Mouse (Mus musculus): ENCODE measurements around the gene Fam184a. TPM values are rescaled to one million over a fixed set of nuclear protein-coding genes. Genes with fewer than 3 reads are reported as not detected.
"Not testable (repeated sequence)": the region's sequence is repeated elsewhere in the genome, so short reads cannot be mapped to it uniquely, and the experiment has no call there.

Gene Fam184a
- total and polyA plus RNA-seq, 2 experiments from 2014 or later, result 3.2 to 3.4 TPM

DNA sequence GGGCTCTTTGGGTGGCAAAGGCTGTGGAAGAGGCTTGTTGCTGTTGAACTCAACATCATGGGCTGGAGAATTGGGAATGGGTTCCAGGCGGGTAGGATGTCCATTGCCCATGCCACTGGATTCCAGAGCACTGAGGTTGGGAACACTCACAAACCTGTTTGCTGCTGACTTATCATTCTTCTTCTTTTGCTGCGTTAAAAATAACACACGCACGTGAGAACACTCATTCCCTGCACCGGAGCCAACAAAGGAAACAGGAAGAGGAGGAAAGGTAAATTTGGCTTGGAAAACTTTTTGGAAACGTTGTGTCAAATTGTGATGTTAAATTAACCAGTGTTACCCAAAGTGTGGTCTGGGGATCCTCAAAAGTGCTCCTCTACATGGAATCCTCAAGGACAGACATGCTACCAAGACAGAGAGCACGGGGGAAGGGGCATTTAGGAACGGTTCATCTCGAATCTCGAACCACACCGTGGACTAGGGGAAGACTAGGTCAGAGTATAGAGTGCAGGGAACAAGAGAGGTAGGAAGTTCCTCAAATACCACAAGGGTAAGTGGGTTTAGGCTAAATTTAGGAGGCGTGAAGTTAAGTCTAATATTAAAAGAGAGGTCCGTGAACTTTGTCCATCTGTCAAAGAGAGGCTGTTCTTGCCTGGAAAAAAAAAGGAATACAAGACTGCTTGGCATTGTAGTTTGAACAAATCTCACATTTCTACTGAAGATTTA, 115.5 kb downstream of the Fam184a start:
- H3K27ac ChIP-seq (ENCODE audit: low read depth), result peak overlapping the region; percentile 88
- H3K4me1 ChIP-seq (ENCODE audit: control insufficient read depth, insufficient read depth), result peaks cover 8% of the 10 kb centered on the region
- WGBS, result 20% methylated on average over 13 of the region's 13 CpGs
- ATAC-seq (ENCODE audit: insufficient read depth, low read depth) (peak; percentile 70), DNase-seq (ENCODE audit: low spot score) (peak; percentile 62)
- no peaks in the 10 kb centered on the region for H3K36me3 ChIP-seq (replicated peaks; ENCODE audit: control insufficient read depth, insufficient read depth, low read length)
- H3K4me3 ChIP-seq (ENCODE audit: low read depth, low read length), result peak overlapping the region; percentile 32
- peak overlapping the region; percentile 55 for H3K4me2 ChIP-seq (ENCODE audit: low read depth, low read length)
- peak; percentile 65 for TF ChIP-seq EP300 (IDR thresholded peaks at IDR 0.05; ENCODE audit: low read depth)
- no peak for TF ChIP-seq CTCF (IDR thresholded peaks at IDR 0.05; ENCODE audit: low read depth)
- 0 out of 2 replicates have a peak overlapping the region, but pooled peaks have one; percentile 28 for H3K9ac ChIP-seq (replicated peaks; ENCODE audit: low read depth, low read length)
- H3K27me3 ChIP-seq (ENCODE audit: control insufficient read depth, insufficient read depth, low read length), result no peaks in the 10 kb centered on the region
- no peaks in the 10 kb centered on the region for H3K9me3 ChIP-seq (replicated peaks; ENCODE audit: control insufficient read depth, low read length)

GRCm38 (mm10) chr10:53634160-53634559, 116.8 kb downstream of the Fam184a start:
- no peak for ATAC-seq (ENCODE audit: insufficient read depth, low read depth)
- Histone ChIP-seq H3K4me3 (ENCODE audit: low read depth, low read length) (no peak overlapping the region), H3K27me3 (ENCODE audit: control insufficient read depth, insufficient read depth, low read length) (no peaks in the 10 kb centered on the region), H3K4me2 (ENCODE audit: low read depth, low read length) (no peak overlapping the region), H3K4me1 (ENCODE audit: control insufficient read depth, insufficient read depth) (peaks cover 8% of the 10 kb centered on the region), H3K27ac (ENCODE audit: low read depth) (no peak overlapping the region; the same call in 1 of the 2 replicates), H3K9me3 (replicated peaks; ENCODE audit: control insufficient read depth, low read length) (no peaks in the 10 kb centered on the region), H3K36me3 (replicated peaks; ENCODE audit: control insufficient read depth, insufficient read depth, low read length) (no peaks in the 10 kb centered on the region), H3K9ac (replicated peaks; ENCODE audit: low read depth, low read length) (no peak overlapping the region)
- DNase-seq (ENCODE audit: low spot score), result no peak
- no peak for TF ChIP-seq EP300 (IDR thresholded peaks at IDR 0.05; ENCODE audit: low read depth)
- no peak for TF ChIP-seq CTCF (IDR thresholded peaks at IDR 0.05; ENCODE audit: low read depth)
- WGBS, result 83% methylated on average over 10 of the region's 10 CpGs

DNA sequence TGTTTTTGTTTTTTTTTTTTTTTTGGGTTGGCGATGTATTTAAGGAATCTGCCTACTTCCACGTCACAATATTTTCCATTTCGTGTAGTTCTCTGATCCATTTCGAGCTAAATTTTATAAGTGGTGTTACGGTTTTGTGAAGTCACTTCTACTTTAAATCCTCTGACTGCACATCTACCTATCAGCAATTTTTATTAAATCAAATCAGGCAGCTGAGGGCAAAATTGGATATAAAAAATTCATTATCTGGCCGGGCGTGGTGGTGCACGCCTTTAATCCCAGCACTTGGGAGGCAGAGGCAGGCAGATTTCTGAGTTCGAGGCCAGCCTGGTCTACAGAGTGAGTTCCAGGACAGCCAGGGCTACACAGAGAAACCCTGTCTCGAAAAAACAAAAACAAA, 120.6 kb downstream of the Fam184a start, which contains the start of gene Mcm9:
Mcm9 (minus strand) TSS at position 101 of the 400 bp plus-strand sequence.
- peak within 1 kb of the TSS; percentile 63 for H3K4me2 ChIP-seq (ENCODE audit: low read depth, low read length)
- H3K9me3 ChIP-seq (replicated peaks; ENCODE audit: control insufficient read depth, low read length); H3K4me1 ChIP-seq (ENCODE audit: control insufficient read depth, insufficient read depth); DNase-seq (ENCODE audit: low spot score); H3K36me3 ChIP-seq (replicated peaks; ENCODE audit: control insufficient read depth, insufficient read depth, low read length); ATAC-seq (ENCODE audit: insufficient read depth, low read depth); H3K27me3 ChIP-seq (ENCODE audit: control insufficient read depth, insufficient read depth, low read length): not testable (repeated sequence)
- peak within 1 kb of the TSS; percentile 93 for H3K4me3 ChIP-seq (ENCODE audit: low read depth, low read length)
- 52% methylated on average over 10 of the region's 10 CpGs for WGBS
- peak within 1 kb of the TSS; percentile 84 for H3K9ac ChIP-seq (replicated peaks; ENCODE audit: low read depth, low read length)
- H3K27ac ChIP-seq (ENCODE audit: low read depth), result peak within 1 kb of the TSS; percentile 96

GRCm38 (mm10) chr10:53629918-53630250, 121.0 kb downstream of the Fam184a start:
- Histone ChIP-seq H3K9me3 (replicated peaks; ENCODE audit: control insufficient read depth, low read length) (no peaks in the 10 kb centered on the region), H3K4me2 (ENCODE audit: low read depth, low read length) (peak overlapping the region; percentile 63), H3K27ac (ENCODE audit: low read depth) (peak overlapping the region; percentile 96), H3K36me3 (replicated peaks; ENCODE audit: control insufficient read depth, insufficient read depth, low read length) (peaks cover 9% of the 10 kb centered on the region; the same call in 1 of the 2 replicates), H3K9ac (replicated peaks; ENCODE audit: low read depth, low read length) (peak overlapping the region; percentile 84), H3K4me1 (ENCODE audit: control insufficient read depth, insufficient read depth) (no peaks in the 10 kb centered on the region; the same call in 1 of the 2 replicates), H3K4me3 (ENCODE audit: low read depth, low read length) (peak overlapping the region; percentile 93), H3K27me3 (ENCODE audit: control insufficient read depth, insufficient read depth, low read length) (no peaks in the 10 kb centered on the region)
- DNase-seq (ENCODE audit: low spot score) (peak; percentile 99), ATAC-seq (ENCODE audit: insufficient read depth, low read depth) (peak; percentile 97)
- TF ChIP-seq EP300 (IDR thresholded peaks at IDR 0.05; ENCODE audit: low read depth) (no peak), CTCF (IDR thresholded peaks at IDR 0.05; ENCODE audit: low read depth) (no peak)
- 0% methylated on average over 33 of the region's 35 CpGs for WGBS

DNA sequence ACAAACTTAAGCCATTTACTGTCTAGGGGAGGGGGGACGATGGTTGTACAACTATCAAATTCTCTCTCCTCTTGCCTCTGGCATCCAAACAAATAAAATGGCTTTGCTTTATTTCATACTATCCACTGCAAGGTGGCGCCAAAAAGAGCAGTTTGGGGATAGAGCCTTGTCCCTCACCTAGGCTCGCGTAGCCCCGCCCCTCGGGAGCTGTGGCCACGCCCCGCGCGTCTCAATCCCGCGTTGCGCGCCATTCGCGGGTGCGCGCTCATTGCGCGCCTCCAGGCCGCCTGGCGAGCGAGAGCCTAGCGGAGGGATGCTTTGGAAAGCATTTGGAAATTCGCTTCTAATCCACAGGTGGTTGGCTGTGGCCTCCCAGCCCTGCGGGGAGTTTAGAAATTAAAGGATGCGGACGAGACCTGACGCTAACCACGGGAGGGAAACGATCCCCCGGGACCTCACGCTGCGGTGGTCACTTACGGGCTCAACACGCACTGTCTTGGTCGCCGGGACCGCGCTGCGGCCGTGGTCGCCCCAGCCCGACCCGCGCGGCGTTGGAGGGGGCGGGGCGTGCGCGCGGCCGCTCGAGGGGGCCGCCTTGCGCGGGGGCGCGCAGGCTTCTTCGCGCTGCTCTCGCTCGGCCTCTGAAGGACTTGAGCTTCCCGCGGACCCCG, 121.5 kb downstream of the Fam184a start:
- ATAC-seq (ENCODE audit: insufficient read depth, low read depth), result peak; percentile 82
- Histone ChIP-seq H3K9ac (replicated peaks; ENCODE audit: low read depth, low read length) (peak overlapping the region; percentile 84), H3K4me2 (ENCODE audit: low read depth, low read length) (peak overlapping the region; percentile 63), H3K9me3 (replicated peaks; ENCODE audit: control insufficient read depth, low read length) (no peaks in the 10 kb centered on the region), H3K4me3 (ENCODE audit: low read depth, low read length) (peak overlapping the region; percentile 93), H3K27ac (ENCODE audit: low read depth) (peak overlapping the region; percentile 96), H3K36me3 (replicated peaks; ENCODE audit: control insufficient read depth, insufficient read depth, low read length) (peaks cover 11% of the 10 kb centered on the region; the same call in 1 of the 2 replicates), H3K27me3 (ENCODE audit: control insufficient read depth, insufficient read depth, low read length) (no peaks in the 10 kb centered on the region), H3K4me1 (ENCODE audit: control insufficient read depth, insufficient read depth) (no peaks in the 10 kb centered on the region; the same call in 1 of the 2 replicates)
- TF ChIP-seq EP300 (IDR thresholded peaks at IDR 0.05; ENCODE audit: low read depth), result no peak
- peak; percentile 35; the same call in 1 of the 2 replicates for TF ChIP-seq CTCF (IDR thresholded peaks at IDR 0.05; ENCODE audit: low read depth)
- WGBS, result under 1% methylated on average over 61 of the region's 67 CpGs
- DNase-seq (ENCODE audit: low spot score), result peak; percentile 76
